Mouse (Mus musculus) liver, adult 2 months (tissue): ENCODE data around the gene Kctd7.

Experiments
- CTCF ChIP-seq: fragments of 200-500 bp; IDR thresholded peaks from 2 replicates; pipeline ENCODE4 v1.5.1; 2011; ENCODE audit warnings: low read depth, low read length, control low read depth
- POLR2A ChIP-seq: fragments of 200-500 bp; IDR thresholded peaks from 2 replicates; pipeline ENCODE4 v1.6.1; 2011; ENCODE audit warnings: low read length, control low read depth; ENCODE audit not compliant: insufficient read depth; ENCODE audit errors: extremely low read depth

DNA sequence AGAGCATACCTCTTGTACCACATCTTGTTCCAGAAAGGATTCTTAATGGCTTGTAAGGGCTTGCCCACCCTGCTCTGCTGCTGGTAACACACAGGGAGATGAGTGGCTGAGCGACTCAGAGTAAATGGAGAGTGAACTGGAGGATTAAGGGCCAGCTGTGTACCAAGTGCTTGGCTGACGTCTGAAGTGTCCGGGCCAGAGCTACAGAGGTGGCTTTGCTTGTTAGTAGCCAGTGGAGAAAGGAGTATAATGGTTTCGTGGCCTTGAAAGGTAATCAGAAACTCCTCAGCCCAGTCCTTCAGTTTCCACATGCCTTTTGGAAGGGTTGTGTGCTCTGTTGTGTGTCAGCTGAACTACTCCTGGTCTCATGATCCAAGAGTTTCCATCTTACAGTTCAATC lies 33.2 kb downstream of the Kctd7 start:
- TF ChIP-seq CTCF = no peak
- TF ChIP-seq POLR2A = no peak
